Mouse (Mus musculus) cortical plate, adult 2 months (tissue): Measurements from ENCODE around the gene Aoah. TPM values are rescaled to one million over a fixed set of nuclear protein-coding genes. Genes with fewer than 3 reads are reported as not detected.

Experiments used
- H3K27ac ChIP-seq: fragments of 200-500 bp; 2 replicates; pipeline ENCODE4 v1.5.1; 2012; ENCODE audit warnings: low read length, control low read depth, inconsistent platforms; ENCODE audit not compliant: insufficient read depth
- H3K4me1 ChIP-seq: fragments of 200-500 bp; 2 replicates; pipeline ENCODE4 v1.6.1; 2011; ENCODE audit warnings: low read length; ENCODE audit not compliant: control insufficient read depth, insufficient read depth
- H3K4me3 ChIP-seq: fragments of 200-500 bp; 2 replicates; pipeline ENCODE4 v1.5.1; 2011; ENCODE audit warnings: mild to moderate bottlenecking, low read length, control low read depth; ENCODE audit not compliant: insufficient read depth
- CTCF ChIP-seq: fragments of 200-500 bp; IDR thresholded peaks from 2 replicates; pipeline ENCODE4 v1.5.1; 2011; ENCODE audit warnings: mild to moderate bottlenecking, control low read depth, low read length; ENCODE audit not compliant: insufficient read depth; ENCODE audit errors: extremely low read depth
- POLR2A ChIP-seq: fragments of 200-500 bp; IDR thresholded peaks from 2 replicates; pipeline ENCODE4 v1.6.1; 2011; ENCODE audit warnings: mild to moderate bottlenecking, low read length, control low read depth; ENCODE audit not compliant: insufficient read depth; ENCODE audit errors: extremely low read depth
- polyA plus RNA-seq: library from polyadenylated mRNA; depleted of rRNA; stranded (reverse); fragments of >200 nt; gene quantifications from 2 replicates; pipeline ENCODE4 v1.2.3, GENCODE M21; 2012

Gene Aoah
- polyA plus RNA-seq, 1 experiment = 0.19 TPM

DNA sequence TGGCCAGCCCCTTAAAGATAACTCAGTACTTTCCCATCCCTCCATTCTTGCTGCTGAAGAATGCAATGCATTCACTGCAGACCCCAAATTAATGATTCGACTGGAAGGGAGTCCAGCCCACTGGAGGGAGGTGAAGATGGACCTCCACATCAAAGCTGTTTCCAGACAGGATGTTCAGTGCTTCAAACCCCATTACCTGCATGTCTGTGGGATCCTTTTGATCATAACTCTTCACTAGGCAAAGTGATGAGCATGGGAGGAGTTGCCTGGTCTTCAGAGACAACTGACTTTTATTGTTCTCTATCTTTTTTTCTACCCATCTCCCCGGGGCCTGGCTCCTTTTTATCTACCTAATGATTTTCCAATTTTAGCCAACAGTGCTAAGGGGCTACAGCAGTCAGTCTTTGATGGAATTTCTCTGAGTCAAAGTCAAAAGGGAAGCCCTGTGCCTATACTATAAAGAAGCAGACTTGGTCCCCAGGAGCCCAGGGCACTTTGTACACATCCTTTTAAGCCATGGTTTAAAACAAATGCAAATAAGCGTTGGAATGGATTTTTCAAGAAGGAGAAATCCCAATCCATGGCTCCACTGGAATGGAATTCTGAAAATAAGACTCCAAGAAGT is 18.0 kb downstream of the Aoah start:
- no peak overlapping the region for H3K27ac ChIP-seq
- no peak for TF ChIP-seq POLR2A
- TF ChIP-seq CTCF = no peak
- H3K4me1 ChIP-seq = no peaks in the 10 kb centered on the region
- no peak overlapping the region for H3K4me3 ChIP-seq

GRCm38 (mm10) chr13:20816385-20816784 is 22.5 kb downstream of the Aoah start:
- Histone ChIP-seq H3K4me1 (peaks cover 2% of the 10 kb centered on the region; the same call in 1 of the 2 replicates), H3K27ac (no peak overlapping the region), H3K4me3 (no peak overlapping the region)
- no peak for TF ChIP-seq POLR2A
- no peak for TF ChIP-seq CTCF

DNA sequence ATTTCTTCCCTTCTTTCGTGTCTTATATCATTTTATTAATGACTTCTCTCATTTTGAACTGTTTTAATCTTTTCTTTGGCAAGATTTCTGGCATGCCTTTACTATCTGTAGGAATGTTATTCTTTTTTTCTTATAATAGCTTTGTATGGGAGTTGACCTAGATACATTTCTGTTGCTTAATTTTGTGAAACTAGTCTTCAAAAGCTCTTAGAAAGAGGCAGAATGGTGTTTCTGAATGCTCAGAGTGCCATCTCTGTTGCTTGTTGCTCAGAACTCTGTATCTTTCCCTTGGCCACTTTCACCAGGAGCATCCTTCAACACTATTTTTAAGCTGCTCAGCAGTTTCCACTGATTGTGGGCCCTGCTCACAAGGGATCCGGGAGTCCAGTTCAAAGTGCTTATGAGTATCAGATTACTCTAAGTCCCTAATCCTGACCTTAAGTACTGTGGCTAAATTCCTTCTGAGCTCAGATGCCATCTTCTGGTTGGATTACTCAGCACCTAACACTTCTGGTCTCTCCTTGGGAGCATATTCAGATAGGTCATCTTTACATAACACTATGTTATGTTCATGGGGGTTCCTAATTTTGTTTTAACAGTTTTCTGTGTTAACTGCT is 26.9 kb downstream of the Aoah start:
- H3K4me3 ChIP-seq = no peak overlapping the region
- H3K27ac ChIP-seq = peak overlapping the region; percentile 35; the same call in 1 of the 2 replicates
- H3K4me1 ChIP-seq = peaks cover 2% of the 10 kb centered on the region; the same call in 1 of the 2 replicates
- no peak for TF ChIP-seq CTCF
- no peak for TF ChIP-seq POLR2A

- TF ChIP-seq CTCF = no peak
- Histone ChIP-seq H3K27ac (no peak overlapping the region), H3K4me3 (no peak overlapping the region), H3K4me1 (no peaks in the 10 kb centered on the region)
Observed at GRCm38 (mm10) chr13:20828728-20829127, 34.8 kb downstream of the Aoah start.

- no peak overlapping the region for H3K4me3 ChIP-seq
- TF ChIP-seq POLR2A (no peak), CTCF (no peak)
Observed at GRCm38 (mm10) chr13:20829181-20829900, 35.4 kb downstream of the Aoah start.

DNA sequence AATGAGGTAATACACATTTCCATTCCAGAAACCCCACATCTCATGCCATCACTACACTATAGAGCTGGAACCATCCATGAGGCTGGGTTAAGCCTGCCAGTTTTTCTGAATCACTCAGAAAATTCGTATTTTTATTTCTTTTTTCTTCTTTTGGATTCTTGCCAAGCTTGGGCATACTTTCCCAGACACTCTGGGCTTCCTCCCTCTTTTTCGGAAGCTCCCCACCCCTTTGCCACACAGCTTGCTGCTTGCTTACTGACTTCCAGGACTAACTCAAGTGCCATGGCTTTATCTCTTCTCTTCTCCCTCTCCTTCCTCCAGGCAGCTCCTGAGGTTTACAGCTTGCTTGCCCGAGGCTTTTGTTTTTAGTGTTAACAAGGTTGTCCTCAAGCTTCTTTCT is 62.0 kb downstream of the Aoah start:
- no peak overlapping the region for H3K4me3 ChIP-seq
- H3K27ac ChIP-seq = no peak overlapping the region
- TF ChIP-seq CTCF = no peak
- no peak for TF ChIP-seq POLR2A
- H3K4me1 ChIP-seq = no peaks in the 10 kb centered on the region

More at GRCm38 (mm10) chr13:20829181-20829900, 35.4 kb downstream of the Aoah start:
- Histone ChIP-seq H3K27ac (no peak overlapping the region), H3K4me1 (no peaks in the 10 kb centered on the region)

DNA sequence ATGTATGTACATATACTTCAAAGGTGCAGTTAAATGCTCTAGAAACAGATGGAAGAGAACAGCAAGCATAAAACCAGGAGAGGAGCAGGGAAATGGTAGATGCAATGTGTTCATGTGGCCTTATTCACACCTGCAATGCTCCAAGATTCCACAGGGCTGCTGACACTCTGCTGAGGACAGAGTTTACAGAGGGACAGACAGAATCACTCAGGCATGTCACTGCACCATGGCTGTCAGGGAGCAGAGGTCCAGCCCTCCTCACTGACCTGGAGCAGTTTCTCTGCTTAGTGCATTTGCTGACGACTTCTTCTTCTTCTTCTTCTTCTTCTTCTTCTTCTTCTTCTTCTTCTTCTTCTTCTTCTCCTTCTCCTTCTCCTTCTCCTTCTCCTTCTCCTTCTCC is 105.5 kb downstream of the Aoah start:
- Histone ChIP-seq H3K27ac (no peak overlapping the region), H3K4me1 (peaks cover 1% of the 10 kb centered on the region), H3K4me3 (no peak overlapping the region)
- TF ChIP-seq CTCF (no peak), POLR2A (no peak)

DNA sequence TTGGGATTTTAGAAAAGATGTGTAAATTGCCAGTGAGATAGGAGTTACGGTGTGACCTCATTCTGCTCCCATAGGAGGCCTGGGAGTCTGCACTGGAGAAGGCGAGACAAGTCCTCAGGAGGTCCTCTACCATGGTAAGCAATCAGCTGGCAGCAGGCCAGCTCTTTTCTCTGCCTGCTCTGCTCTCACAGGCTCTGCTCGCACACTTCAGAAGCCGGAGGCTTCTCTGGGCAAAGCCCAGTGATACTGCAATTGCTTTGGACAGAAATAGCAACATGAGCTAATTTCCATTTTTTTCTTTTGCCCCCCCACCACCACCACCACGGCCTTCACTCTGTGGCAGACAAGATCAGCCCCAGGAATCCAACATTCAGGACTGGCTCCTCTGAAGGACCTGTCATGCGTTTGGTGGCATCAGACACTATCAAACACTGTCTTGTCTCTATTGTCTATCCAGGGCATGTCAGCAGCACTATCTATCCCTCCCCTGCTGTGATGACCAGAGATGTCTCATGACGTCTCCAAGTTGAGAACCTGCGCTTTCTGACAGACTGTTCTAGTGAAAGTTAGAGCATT is 106.6 kb downstream of the Aoah start:
- no peak for TF ChIP-seq POLR2A
- TF ChIP-seq CTCF = no peak
- Histone ChIP-seq H3K4me3 (no peak overlapping the region), H3K27ac (no peak overlapping the region), H3K4me1 (peaks cover 1% of the 10 kb centered on the region)

DNA sequence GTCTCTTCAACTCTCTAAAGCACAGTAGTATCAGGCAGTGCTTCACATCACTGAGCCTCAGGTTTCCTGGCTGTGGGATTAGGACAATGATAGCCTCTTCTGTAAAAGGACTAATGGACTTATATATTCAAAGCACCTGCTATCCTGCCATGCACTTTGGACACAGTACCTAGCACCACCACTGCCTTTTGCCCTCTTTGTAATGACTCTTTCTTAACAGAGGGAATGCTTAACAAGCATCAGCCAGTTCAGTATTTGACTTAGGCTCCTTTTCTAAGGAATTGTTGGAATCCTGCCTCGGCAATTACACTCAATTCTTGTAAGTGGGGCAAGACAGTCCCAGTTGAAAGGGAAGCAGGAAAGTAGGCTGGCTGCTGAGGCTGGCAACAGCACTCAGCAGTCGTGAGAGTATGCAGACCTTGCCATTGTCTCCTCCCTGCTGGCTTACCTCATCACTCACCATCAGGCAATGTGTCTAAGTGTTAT is 107.1 kb downstream of the Aoah start:
- Histone ChIP-seq H3K27ac (no peak overlapping the region), H3K4me3 (no peak overlapping the region), H3K4me1 (peaks cover 1% of the 10 kb centered on the region)
- TF ChIP-seq POLR2A = no peak
- TF ChIP-seq CTCF = no peak
